Mouse (Mus musculus): Measurements from ENCODE around the gene Gm44973. TPM values are rescaled to one million over a fixed set of nuclear protein-coding genes. Genes with fewer than 3 reads are reported as not detected.
A peak's percentile ranks its signal among the peaks of the same experiment; 100 is the strongest.
"Not testable (repeated sequence)": the region's sequence is repeated elsewhere in the genome, so short reads cannot be mapped to it uniquely, and the experiment has no call there.

Gene Gm44973
- total RNA-seq, 2 experiments from 2014 or later, result not detected

GRCm38 (mm10) chr7:5014251-5015117 lies 812 bp upstream of the Gm44973 start, which contains the start of the genes Zfp524 and Fiz1:
Gene Zfp524 (plus strand): TSS chr7:5014415.
Gene Fiz1 (minus strand): TSS chr7:5014697.
- intact Hi-C loops (cut with DNase I), result loop anchor here (1.0 kb wide), 1 partner anchor 18 kb away; the partner anchor contains the start of gene Zfp579
- DNase-seq (ENCODE audit: low spot score in 2 of 2), result peak; percentile 94 to 97

- intact Hi-C loops (cut with DNase I), result no loop called here
- no peak for DNase-seq (ENCODE audit: low spot score in 2 of 2)
Observed at GRCm38 (mm10) chr7:5016057-5016456, 761 bp downstream of the Gm44973 start.

GRCm38 (mm10) chr7:5016920-5017319 lies 1.6 kb downstream of the Gm44973 start:
- intact Hi-C loops (cut with DNase I), result no loop called here
- no peak for DNase-seq (ENCODE audit: low spot score in 2 of 2)

- no peak for DNase-seq (ENCODE audit: low spot score in 2 of 2)
- intact Hi-C loops (cut with DNase I), result no loop called here
Observed at GRCm38 (mm10) chr7:5017352-5017751, 2.1 kb downstream of the Gm44973 start.

- no peak for DNase-seq (ENCODE audit: low spot score in 2 of 2)
- intact Hi-C loops (cut with DNase I), result no loop called here
Observed at GRCm38 (mm10) chr7:5017931-5018330, 2.6 kb downstream of the Gm44973 start.

- DNase-seq (ENCODE audit: low spot score in 2 of 2); intact Hi-C loops (cut with DNase I): not testable (repeated sequence)
Observed at GRCm38 (mm10) chr7:5019576-5019975, 4.3 kb downstream of the Gm44973 start.

GRCm38 (mm10) chr7:5020000-5020681 lies 4.8 kb downstream of the Gm44973 start, which contains the start of the genes Zfp865 and Ccdc106:
Gene Zfp865 (plus strand): TSS chr7:5020376.
Gene Ccdc106 (plus strand): TSS chr7:5020553.
- intact Hi-C loops (cut with DNase I), result loop anchor here (2.0 kb wide), 2 partner anchors 31 to 41 kb away; partner anchors contain the start of gene Zfp580
- DNase-seq (ENCODE audit: low spot score in 2 of 2), result peak; percentile 99 to 100

GRCm38 (mm10) chr7:5020685-5021084 lies 5.4 kb downstream of the Gm44973 start:
- intact Hi-C loops (cut with DNase I), result loop anchor here (2.0 kb wide), 2 partner anchors 30 to 40 kb away; partner anchors contain the start of gene Zfp580
- no peak for DNase-seq (ENCODE audit: low spot score in 2 of 2)

GRCm38 (mm10) chr7:5021197-5021596 lies 5.9 kb downstream of the Gm44973 start:
- intact Hi-C loops (cut with DNase I), result loop anchor here (2.0 kb wide), 2 partner anchors 30 to 40 kb away; partner anchors contain the start of gene Zfp580

GRCm38 (mm10) chr7:5029543-5029942 lies 14.2 kb downstream of the Gm44973 start:
- no peak for DNase-seq (ENCODE audit: low spot score in 2 of 2)
- intact Hi-C loops (cut with DNase I), result no loop called here

More at GRCm38 (mm10) chr7:5021197-5021596, 5.9 kb downstream of the Gm44973 start:
- no peak for DNase-seq (ENCODE audit: low spot score in 2 of 2)

- intact Hi-C loops (cut with DNase I), result no loop called here
- DNase-seq (ENCODE audit: low spot score in 2 of 2), result no peak
Observed at GRCm38 (mm10) chr7:5029946-5030345, 14.7 kb downstream of the Gm44973 start.

GRCm38 (mm10) chr7:5030554-5031275 lies 15.4 kb downstream of the Gm44973 start:
- intact Hi-C loops (cut with DNase I), result no loop called here
- no peak for DNase-seq (ENCODE audit: low spot score in 2 of 2)

GRCm38 (mm10) chr7:5031496-5031895 lies 16.2 kb downstream of the Gm44973 start:
- DNase-seq (ENCODE audit: low spot score in 2 of 2), result no peak
- intact Hi-C loops (cut with DNase I), result no loop called here

GRCm38 (mm10) chr7:5033818-5034217 lies 18.5 kb downstream of the Gm44973 start, which contains the start of gene 4632433K11Rik:
Gene 4632433K11Rik (plus strand): TSS chr7:5034118.
- DNase-seq (ENCODE audit: low spot score in 2 of 2), result no peak
- intact Hi-C loops (cut with DNase I), result no loop called here

GRCm38 (mm10) chr7:5035628-5036027 lies 20.3 kb downstream of the Gm44973 start:
- no peak for DNase-seq (ENCODE audit: low spot score in 2 of 2)

GRCm38 (mm10) chr7:5036136-5036535 lies 20.8 kb downstream of the Gm44973 start:
- DNase-seq (ENCODE audit: low spot score in 2 of 2), result no peak
- intact Hi-C loops (cut with DNase I), result no loop called here

More at GRCm38 (mm10) chr7:5035628-5036027, 20.3 kb downstream of the Gm44973 start:
- intact Hi-C loops (cut with DNase I), result no loop called here

GRCm38 (mm10) chr7:5037026-5037425 lies 21.7 kb downstream of the Gm44973 start:
- DNase-seq (ENCODE audit: low spot score in 2 of 2), result no peak
- intact Hi-C loops (cut with DNase I), result no loop called here

GRCm38 (mm10) chr7:5037467-5037866 lies 22.2 kb downstream of the Gm44973 start:
- intact Hi-C loops (cut with DNase I), result no loop called here
- no peak for DNase-seq (ENCODE audit: low spot score in 2 of 2)

GRCm38 (mm10) chr7:5038109-5038732 lies 22.9 kb downstream of the Gm44973 start, which contains the start of gene Zfp784:
Gene Zfp784 (minus strand): TSS chr7:5038446.
- intact Hi-C loops (cut with DNase I), result no loop called here
- DNase-seq (ENCODE audit: low spot score in 2 of 2), result peak; percentile 93
